Mouse (Mus musculus): ENCODE data around the gene Olfr60. TPM values are rescaled to one million over a fixed set of nuclear protein-coding genes. Genes with fewer than 3 reads are reported as not detected.

Olfr60 gene
- polyA plus RNA-seq, 1 experiment: 0.75 TPM

DNA sequence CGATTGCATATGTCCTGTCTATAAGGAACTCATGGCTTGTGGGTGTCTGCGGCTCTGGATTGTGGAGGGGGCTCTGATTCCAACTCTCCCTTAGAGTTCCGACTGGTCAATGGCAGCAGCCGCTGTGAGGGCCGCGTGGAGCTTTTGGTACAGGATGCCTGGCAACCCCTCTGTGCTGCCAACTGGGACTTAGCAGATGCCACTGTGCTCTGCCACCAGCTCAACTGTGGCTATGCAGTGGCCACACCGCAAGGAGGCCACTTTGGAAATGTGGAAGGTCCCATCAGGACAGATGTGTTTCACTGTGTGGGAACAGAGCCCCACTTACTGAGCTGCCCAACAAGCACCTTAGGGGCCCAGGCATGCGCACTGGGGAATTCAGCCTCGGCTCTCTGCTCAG is 65.7 kb downstream of the Olfr60 start:
- H3K4me3 ChIP-seq (ENCODE audit: control insufficient read depth, insufficient read depth, low read length): no peak overlapping the region
- DNase-seq: no peak
- H3K36me3 ChIP-seq (ENCODE audit: control insufficient read depth, insufficient read depth, low read length): no peaks in the 10 kb centered on the region
- no peak overlapping the region for H3K27ac ChIP-seq (ENCODE audit: control insufficient read depth, insufficient read depth, low read length)
- TF ChIP-seq POLR2A (IDR thresholded peaks at IDR 0.05; ENCODE audit: control insufficient read depth, extremely low read depth, insufficient read depth, low read length, poor library complexity) (no peak), CTCF (IDR thresholded peaks at IDR 0.05; ENCODE audit: borderline replicate concordance, control insufficient read depth, extremely low read depth, insufficient read depth, low read length, poor library complexity) (no peak)
- no peaks in the 10 kb centered on the region for H3K27me3 ChIP-seq (ENCODE audit: control insufficient read depth, insufficient read depth, low read length)
- WGBS: 94% methylated on average over 9 of the region's 9 CpGs
- H3K4me1 ChIP-seq (replicated peaks; ENCODE audit: control insufficient read depth, insufficient read depth, low read length): no peaks in the 10 kb centered on the region

Other genes with a start within 250 kb of the Olfr60 start
- gene Paox, start 245.9 kb downstream of the Olfr60 start, polyA plus RNA-seq (2012; rRNA removed): 15.3 and 18.0 TPM in 2 replicates
- 60.9 and 65.6 TPM in 2 replicates for gene Echs1, start 245.2 kb downstream of the Olfr60 start, polyA plus RNA-seq (2012; rRNA removed)
- gene Mtg1, start 224.1 kb downstream of the Olfr60 start, polyA plus RNA-seq (2012; rRNA removed): 36.0 and 39.0 TPM in 2 replicates
- 0.18 and 0.31 TPM in 2 replicates for gene Sprn, start 206.8 kb downstream of the Olfr60 start, polyA plus RNA-seq (2012; rRNA removed)
- gene Olfr522, start 196.9 kb downstream of the Olfr60 start, polyA plus RNA-seq (2012; rRNA removed): not detected in 2 replicates
- gene Olfr523, start 188.5 kb downstream of the Olfr60 start, polyA plus RNA-seq (2012; rRNA removed): 0.41 and 1.0 TPM in 2 replicates
- gene Olfr524, start 155.7 kb downstream of the Olfr60 start, polyA plus RNA-seq (2012; rRNA removed): 2.3 and 2.6 TPM in 2 replicates
- gene Cd163l1, start 143.4 kb downstream of the Olfr60 start, polyA plus RNA-seq (2012; rRNA removed): 6.0 and 6.1 TPM in 2 replicates
- 21.4 and 23.9 TPM in 2 replicates for gene 5830411N06Rik, start 114.4 kb downstream of the Olfr60 start, polyA plus RNA-seq (2012; rRNA removed)
- 0.03 and 0.16 TPM in 2 replicates for gene Olfr525, start 40.8 kb downstream of the Olfr60 start, polyA plus RNA-seq (2012; rRNA removed)
- 0.18 TPM in 1 of 2 replicates, not detected in the other for gene Olfr527, start 27.7 kb downstream of the Olfr60 start, polyA plus RNA-seq (2012; rRNA removed)
- gene Olfr530, start 14.7 kb upstream of the Olfr60 start, polyA plus RNA-seq (2012; rRNA removed): 0.39 and 0.43 TPM in 2 replicates
- 0.06 TPM in 1 of 2 replicates, not detected in the other for gene Olfr531, start 41.2 kb upstream of the Olfr60 start, polyA plus RNA-seq (2012; rRNA removed)
- not detected in 2 replicates for gene Olfr532, start 60.0 kb upstream of the Olfr60 start, polyA plus RNA-seq (2012; rRNA removed)
- not detected in 2 replicates for gene Olfr533, start 101.7 kb upstream of the Olfr60 start, polyA plus RNA-seq (2012; rRNA removed)
- 0.13 TPM in 1 of 2 replicates, not detected in the other for gene Olfr535, start 122.5 kb upstream of the Olfr60 start, polyA plus RNA-seq (2012; rRNA removed)
- gene Olfr536, start 145.7 kb upstream of the Olfr60 start, polyA plus RNA-seq (2012; rRNA removed): 0.05 TPM in 1 of 2 replicates, not detected in the other
- gene Olfr538, start 206.2 kb upstream of the Olfr60 start, polyA plus RNA-seq (2012; rRNA removed): not detected in 2 replicates
- not detected in 2 replicates for gene Olfr46, start 239.6 kb upstream of the Olfr60 start, polyA plus RNA-seq (2012; rRNA removed)

Data from thymus, adult 2 months (tissue).